Mouse (Mus musculus): ENCODE results near the gene Tmem158.

Tmem158 gene

GRCm38 (mm10) chr9:123243988-123244387 is 16.6 kb downstream of the Tmem158 start:
- no peak for DNase-seq

DNA sequence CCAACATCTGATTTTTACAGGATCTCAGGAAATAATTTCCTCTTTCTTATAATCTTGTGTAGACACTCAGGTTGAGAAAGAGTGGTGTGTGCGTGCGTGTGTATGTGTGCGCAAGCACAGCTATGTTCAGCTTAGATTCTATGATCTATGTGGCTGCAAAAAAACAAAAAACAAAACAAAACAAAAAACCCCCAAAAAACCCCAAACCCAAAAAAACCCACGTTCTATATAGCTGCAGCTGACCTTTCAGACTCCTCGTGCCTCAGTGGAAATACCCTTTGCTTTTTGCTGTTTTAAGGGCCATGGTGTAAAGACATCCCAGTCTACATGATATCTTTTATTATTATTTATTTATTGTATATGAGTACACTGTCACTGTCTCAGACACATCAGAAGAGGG is 19.4 kb downstream of the Tmem158 start:
- DNase-seq = no peak

DNA sequence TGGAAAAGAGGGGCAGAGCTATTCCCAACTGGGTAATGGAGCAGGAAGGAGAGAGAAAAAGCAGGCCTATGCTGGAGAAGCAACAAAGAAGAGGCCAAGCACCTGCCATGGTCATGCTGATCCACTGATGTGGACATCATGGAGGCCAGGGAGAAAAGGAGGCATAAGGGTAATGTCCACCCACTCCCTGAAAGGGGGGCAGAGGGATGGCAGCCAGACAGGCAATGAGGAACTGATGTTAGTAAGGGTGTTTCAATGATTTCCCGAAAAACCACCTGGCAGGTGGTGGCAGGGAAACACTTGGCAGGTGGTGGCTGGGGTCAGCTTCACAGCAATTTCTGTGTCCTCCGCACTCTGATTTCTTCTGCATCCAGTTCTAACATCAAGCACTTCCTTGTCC is 19.8 kb downstream of the Tmem158 start:
- no peak for DNase-seq

DNA sequence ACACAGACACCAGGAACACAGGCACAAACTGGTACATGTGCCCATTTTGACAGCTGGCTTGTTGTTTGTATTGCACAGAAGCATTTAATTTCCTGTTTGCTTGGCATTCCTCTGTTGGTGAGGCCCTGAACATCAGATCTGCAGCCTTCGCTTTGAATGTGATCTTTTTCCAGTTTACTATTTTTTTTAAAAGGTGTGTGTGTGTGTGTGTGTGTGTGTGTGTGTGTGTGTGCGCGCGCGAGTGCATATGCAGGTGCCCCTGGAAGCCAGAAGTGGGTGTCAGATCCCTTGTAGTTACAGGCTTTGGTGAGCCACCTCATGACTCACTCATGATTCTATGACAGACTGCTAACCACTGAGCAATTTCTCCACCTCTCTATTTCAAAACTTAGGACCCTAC is 20.3 kb downstream of the Tmem158 start:
- DNase-seq = no peak

DNA sequence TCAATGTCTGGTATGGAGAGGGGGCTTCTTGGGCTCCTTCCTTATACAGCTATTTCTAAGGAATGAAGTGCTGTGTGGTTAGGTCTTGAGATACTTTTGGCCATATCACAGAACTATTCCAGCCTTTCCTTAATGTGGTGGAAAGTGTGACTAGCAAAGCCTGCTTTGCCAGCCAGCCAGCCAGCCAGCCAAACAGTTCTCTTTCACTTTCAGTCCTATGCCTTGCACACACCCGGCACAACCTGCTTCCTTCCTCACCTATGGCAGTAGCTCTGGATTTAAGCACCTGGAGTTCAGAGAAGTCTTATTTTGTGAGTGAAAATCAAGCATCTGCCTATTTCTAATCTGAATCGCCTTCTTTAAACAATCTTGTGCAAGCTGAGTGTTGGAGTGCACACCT is 20.9 kb downstream of the Tmem158 start:
- no peak for DNase-seq

- DNase-seq = no peak
These were observed 22.1 kb downstream of the Tmem158 start for GRCm38 (mm10) chr9:123238256-123239045.

DNA sequence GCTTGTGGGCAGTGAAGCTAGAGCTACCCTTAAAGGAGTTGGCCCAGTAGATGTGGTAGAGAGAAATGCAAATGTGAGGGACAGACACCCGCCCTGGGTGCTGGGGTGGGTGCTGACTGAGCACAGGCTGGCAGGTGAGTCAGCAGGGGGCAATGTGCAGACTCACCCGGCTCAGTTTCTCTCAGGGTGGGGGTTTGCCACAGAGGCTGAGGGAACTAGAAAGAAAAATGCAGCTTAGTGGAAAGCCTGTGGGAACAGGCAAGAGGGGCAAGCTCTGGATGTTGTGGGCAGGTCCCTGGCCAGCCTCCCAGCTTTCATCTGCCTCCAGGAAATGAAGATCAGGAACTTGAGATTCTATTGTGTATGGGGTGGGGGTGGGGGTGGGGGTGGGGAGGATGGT is 22.8 kb downstream of the Tmem158 start:
- no peak for DNase-seq

GRCm38 (mm10) chr9:123235621-123236020 is 24.9 kb downstream of the Tmem158 start:
- no peak for DNase-seq

DNA sequence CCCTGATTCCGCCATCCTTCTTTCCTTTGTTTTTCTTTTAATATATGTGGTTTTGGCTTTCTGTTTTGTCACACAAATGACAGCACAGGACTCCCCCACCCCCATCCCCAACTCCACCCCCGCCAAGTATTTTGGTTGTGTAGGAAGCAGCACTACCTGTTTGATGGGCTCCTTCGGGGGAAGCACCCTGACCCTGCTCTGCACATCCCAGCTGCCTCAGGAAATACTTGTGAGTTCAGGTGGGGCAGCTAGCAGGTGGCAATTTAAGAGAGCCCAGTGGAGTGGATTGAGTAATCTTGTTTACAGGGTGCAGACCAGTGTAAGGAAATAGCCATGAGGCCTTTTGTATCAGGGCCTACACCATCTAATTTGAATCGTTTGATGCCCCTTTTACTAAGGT is 30.7 kb downstream of the Tmem158 start:
- DNase-seq = no peak

DNA sequence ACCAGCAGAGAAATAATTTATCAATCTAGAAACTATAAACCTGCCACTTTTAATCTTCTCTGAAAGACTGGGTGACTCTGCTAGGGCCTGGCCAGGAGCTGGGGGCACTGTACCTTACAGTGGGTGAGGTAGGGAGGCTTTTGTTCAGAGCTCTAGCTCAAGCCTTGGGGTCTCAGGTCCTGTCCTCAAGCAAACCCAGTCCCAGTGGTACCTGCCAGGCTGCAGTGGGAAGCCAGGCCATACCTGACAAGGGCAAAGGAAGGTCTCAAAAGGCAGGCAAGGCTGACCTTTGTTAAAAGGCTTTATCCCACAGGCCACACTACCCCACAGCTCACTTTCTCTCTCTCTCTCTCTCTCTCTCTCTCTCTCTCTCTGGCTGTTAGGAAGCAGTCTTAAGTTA is 31.9 kb downstream of the Tmem158 start:
- DNase-seq = no peak

DNA sequence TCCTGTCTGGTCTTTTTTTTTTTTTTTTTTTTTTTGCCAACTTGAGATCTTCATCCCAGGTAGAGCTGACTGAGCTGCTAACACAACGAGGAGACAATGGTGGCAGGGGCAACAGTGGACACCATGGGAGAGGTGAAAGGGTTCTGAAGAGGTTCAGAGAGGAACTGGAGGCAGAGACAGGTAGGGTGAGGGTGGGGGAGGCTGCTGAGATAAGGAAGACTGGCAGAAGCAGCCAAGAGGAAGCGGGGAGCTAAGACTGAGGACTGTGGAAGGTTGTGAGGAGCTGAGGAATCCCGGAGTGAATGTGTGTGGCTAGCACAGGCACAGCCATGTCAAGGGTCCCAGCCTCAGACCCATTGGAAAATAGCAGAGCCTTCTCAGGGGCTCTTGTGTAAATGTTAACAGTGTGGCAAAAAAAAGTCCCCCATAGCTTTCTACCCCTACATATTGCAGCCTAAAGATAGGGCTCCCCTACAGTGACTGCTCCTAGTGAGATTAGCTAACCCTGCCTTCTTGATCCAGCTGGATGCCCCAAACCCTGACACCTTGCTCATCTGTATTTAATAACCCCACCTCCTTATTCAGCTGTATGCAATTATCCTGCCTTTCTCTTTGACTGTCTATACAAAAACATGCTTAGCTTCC is 33.3 kb downstream of the Tmem158 start:
- no peak for DNase-seq

DNA sequence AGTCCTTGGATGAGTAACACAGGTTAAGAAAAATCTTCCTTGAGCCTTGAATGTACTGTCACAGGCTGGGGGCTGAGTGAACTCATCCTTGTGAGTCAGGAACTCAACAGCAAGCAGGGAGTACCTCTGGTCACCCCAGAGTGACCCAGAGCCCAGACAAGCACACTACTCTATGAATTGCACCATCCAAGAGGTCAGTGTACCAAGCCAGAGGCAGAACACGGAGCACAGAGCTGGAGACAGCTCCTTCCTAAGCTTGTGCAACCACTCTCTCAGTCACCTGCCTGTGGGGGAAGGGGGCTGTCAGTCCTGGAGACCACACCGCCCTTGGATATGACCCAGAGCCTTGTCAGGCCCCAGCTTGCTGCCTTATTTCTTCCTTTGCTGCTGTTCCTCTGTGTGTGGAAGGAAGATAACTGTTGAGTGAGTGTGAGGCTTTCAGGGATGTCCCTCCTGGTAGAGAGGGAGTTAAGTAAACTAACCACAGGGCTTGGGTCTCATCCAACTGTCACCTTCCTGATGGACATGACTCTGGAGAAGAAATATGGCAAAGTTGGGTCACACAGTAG is 35.6 kb downstream of the Tmem158 start:
- DNase-seq = no peak

DNA sequence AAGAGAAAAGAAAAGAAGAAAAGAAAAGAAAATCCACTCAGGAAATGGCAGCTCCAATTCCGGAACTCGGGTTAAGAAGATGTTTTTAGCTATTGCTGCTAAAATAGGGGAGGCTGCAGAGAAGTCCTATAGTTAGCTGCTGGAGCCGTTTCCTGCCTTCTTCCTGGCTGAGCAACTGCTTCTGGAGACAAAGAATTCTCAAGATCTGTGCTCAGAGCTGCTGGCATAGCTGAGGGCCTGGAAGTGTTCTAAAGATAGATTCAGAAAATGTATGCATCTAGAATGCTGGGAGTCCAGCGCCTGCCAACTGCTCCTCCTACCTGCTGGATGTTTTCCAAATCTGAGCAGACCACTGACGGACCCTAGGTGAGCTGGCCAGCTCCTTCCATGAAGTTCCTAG is 40.7 kb downstream of the Tmem158 start:
- DNase-seq = peak; percentile 29

GRCm38 (mm10) chr9:123215621-123216440 is 44.7 kb downstream of the Tmem158 start, which contains the start of gene Cdcp1:
TSS of gene Cdcp1 (minus strand) at chr9:123216038.
- no peak for DNase-seq

- DNase-seq = no peak
These were observed 47.2 kb downstream of the Tmem158 start for GRCm38 (mm10) chr9:123213371-123213770.
